In genomic region chr4:155992906-155993547, GRCm38 (mm10) we compare ENCODE assay signal across 1 mouse cellular context.
A peak's percentile ranks its signal among the peaks of the same experiment; 100 is the strongest.
TF ChIP-seq lines count a peak whose summit lies in the region.

No protein-coding gene starts in this region.

TF ChIP-seq in CH12.LX, 34 proteins besides CTCF, POLR2A, EP300 and RAD21 (continued from another document):
- no peak for TF ChIP-seq RCOR1 (conservative IDR thresholded peaks at IDR 0.05; ENCODE audit: low read depth, low read length)
- TF ChIP-seq POLR2AphosphoS2 (IDR thresholded peaks at IDR 0.05; ENCODE audit: low read depth, low read length) = no peak
- TF ChIP-seq GABPA (IDR thresholded peaks at IDR 0.05; ENCODE audit: insufficient replicate concordance, low read depth, low read length) = no peak; the same call in 1 of the 2 replicates
- peak; percentile 78 for TF ChIP-seq NRF1 (IDR thresholded peaks at IDR 0.05; ENCODE audit: low read depth, low read length)
- no peak for TF ChIP-seq ZMIZ1 (IDR thresholded peaks at IDR 0.05; ENCODE audit: low read depth, low read length)
- peak; percentile 89 for TF ChIP-seq ZNF384 (IDR thresholded peaks at IDR 0.05; ENCODE audit: low read depth, low read length)
- peak; percentile 84; the same call in 1 of the 2 replicates for TF ChIP-seq KAT2A (IDR thresholded peaks at IDR 0.05; ENCODE audit: insufficient replicate concordance, low read length)
- TF ChIP-seq BHLHE40 (IDR thresholded peaks at IDR 0.05; ENCODE audit: low read depth, low read length) = peak; percentile 32; the same call in 1 of the 2 replicates
- no peak for TF ChIP-seq MEF2A (IDR thresholded peaks at IDR 0.05; ENCODE audit: borderline replicate concordance, low read depth, low read length)
- TF ChIP-seq CHD1 (IDR thresholded peaks at IDR 0.05; ENCODE audit: low read depth, low read length) = no peak
- peak; percentile 73 for TF ChIP-seq TBP (conservative IDR thresholded peaks at IDR 0.05; ENCODE audit: low read depth, low read length)
- TF ChIP-seq MAZ (IDR thresholded peaks at IDR 0.05; ENCODE audit: low read depth, low read length) = no peak
